Mouse (Mus musculus): Measurements from ENCODE around the gene Ccdc103. TPM values are rescaled to one million over a fixed set of nuclear protein-coding genes. Genes with fewer than 3 reads are reported as not detected.

Ccdc103 gene
- polyA plus RNA-seq, 1 experiment from 2014 or later: 2.1 TPM

DNA sequence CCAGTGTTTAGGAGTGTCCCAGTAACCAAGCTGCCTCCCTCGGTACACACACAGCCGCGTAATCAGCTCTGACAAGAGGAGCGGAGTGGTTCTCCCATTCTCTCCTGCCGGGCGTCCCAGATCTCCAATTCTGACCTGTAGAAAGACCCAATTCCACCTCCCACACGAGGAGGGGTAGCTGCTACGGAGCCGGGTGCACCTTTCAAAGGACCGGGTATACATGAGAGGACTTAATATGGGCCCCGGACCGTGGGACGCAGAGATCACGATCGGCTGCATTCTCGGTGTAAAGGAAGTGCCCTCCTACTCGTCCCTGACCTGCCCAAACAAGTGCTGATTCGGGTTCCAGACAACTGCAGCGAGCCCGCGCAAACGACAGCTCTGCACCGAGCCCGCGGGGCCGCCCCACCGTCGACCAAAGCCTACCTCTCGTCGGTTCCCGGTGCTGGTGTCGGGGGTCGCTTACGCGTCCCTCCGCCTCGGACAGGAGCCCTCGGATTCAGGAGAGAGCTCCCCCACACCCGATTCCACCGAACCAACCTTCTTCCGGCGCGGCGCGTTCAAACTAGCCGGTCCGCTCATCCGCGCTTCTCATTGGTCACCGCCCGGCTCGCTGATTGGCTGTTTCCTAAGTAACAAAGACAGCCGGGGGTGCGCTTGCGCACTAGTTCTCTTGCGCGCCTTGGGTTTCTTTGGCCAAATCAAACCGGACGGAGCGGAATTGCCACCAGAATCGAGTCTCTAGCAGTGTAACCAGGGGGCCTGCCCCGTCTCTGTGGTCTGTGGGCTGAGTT, 43.8 kb downstream of the Ccdc103 start, which contains the start of gene Kif18b:
TSS of gene Kif18b (minus strand) at position 568 of the 794 bp plus-strand sequence.
- peak; percentile 94 for ATAC-seq (ENCODE audit: low FRiP score, low read depth)
- peak within 1 kb of the TSS; percentile 77 for H3K4me2 ChIP-seq

DNA sequence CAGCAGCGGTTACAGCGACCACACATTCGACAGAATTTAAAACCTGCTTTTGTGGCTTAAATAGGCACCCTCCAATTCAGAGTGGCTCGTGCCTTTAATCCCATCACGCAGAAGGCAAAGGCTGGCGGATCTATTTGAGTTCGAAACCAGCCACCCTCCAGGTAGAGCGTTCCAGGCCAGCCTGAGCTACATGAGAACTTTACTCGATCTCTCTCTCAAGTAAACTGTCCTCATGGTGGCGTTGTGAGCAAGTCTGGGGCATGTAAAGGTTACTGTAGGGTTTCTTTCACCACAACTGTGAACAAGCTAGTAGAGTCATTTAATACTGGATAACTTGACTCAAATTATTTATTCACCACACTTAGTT, 44.3 kb downstream of the Ccdc103 start:
- ATAC-seq (ENCODE audit: low FRiP score, low read depth): no peak; the same call in 1 of the 2 replicates
- 2% methylated on average over 10 of the region's 10 CpGs for WGBS
- Histone ChIP-seq H3K4me2 (peak overlapping the region; percentile 77), H3K4me3 (peak overlapping the region; percentile 54), H3K27me3 (no peaks in the 10 kb centered on the region), H3K27ac (replicated peaks) (peak overlapping the region; percentile 77), H3K4me1 (replicated peaks) (peaks cover 14% of the 10 kb centered on the region), H3K36me3 (no peaks in the 10 kb centered on the region), H3K9ac (peak overlapping the region; percentile 43), H3K9me3 (no peaks in the 10 kb centered on the region)

More for the DNA sequence above, 43.8 kb downstream of the Ccdc103 start, which contains the start of gene Kif18b:
- Histone ChIP-seq H3K9ac (peak within 1 kb of the TSS; percentile 43), H3K4me1 (replicated peaks) (peaks cover 14% of the 10 kb centered on the region), H3K27ac (replicated peaks) (peak within 1 kb of the TSS; percentile 77), H3K9me3 (no peaks in the 10 kb centered on the region), H3K36me3 (no peaks in the 10 kb centered on the region), H3K4me3 (peak within 1 kb of the TSS; percentile 54), H3K27me3 (no peaks in the 10 kb centered on the region)
- WGBS: under 1% methylated on average over 62 of the region's 62 CpGs

DNA sequence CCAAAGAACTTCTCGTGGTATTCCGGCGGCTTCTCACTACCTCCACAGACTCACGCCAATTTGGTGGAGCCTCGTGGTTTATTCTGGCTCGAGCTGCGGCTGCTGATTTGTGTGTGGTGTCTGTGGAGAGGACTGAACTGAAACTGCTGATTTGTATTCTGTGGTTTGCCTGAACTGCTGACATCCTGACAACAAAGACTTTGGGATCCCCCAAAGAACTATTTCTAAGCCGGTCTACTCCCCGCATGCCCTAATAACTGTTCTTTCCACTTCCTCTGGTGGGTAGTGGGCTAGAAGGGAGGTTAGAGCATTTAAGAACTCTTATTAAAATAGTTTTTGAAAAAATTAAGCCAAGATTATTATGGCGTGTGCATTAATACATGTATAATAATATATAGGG, 49.7 kb downstream of the Ccdc103 start:
- Histone ChIP-seq H3K4me1 (replicated peaks) (no peaks in the 10 kb centered on the region), H3K4me2 (no peak overlapping the region), H3K4me3 (no peak overlapping the region), H3K27me3 (no peaks in the 10 kb centered on the region), H3K36me3 (no peaks in the 10 kb centered on the region), H3K27ac (replicated peaks) (no peak overlapping the region), H3K9ac (no peak overlapping the region), H3K9me3 (no peaks in the 10 kb centered on the region)
- WGBS: 88% methylated on average over 10 of the region's 10 CpGs
- ATAC-seq (ENCODE audit: low FRiP score, low read depth): no peak

Other genes with a start within 250 kb of the Ccdc103 start
- 0.09 and 0.16 TPM in 2 replicates for gene Meioc, start 217.5 kb upstream of the Ccdc103 start, polyA plus RNA-seq (2015; fragmentation: Nextera tagmentation; extraction: Ambion mirVana)
- gene Ccdc43, start 183.4 kb upstream of the Ccdc103 start, polyA plus RNA-seq (2015; fragmentation: Nextera tagmentation; extraction: Ambion mirVana): 34.2 and 35.5 TPM in 2 replicates
- 25.6 and 25.9 TPM in 2 replicates for gene Adam11, start 119.8 kb upstream of the Ccdc103 start, polyA plus RNA-seq (2015; fragmentation: Nextera tagmentation; extraction: Ambion mirVana)
- 32.5 and 32.8 TPM in 2 replicates for gene Gjc1, start 61.5 kb upstream of the Ccdc103 start, polyA plus RNA-seq (2015; fragmentation: Nextera tagmentation; extraction: Ambion mirVana)
- gene Higd1b, start 45.4 kb upstream of the Ccdc103 start, polyA plus RNA-seq (2015; fragmentation: Nextera tagmentation; extraction: Ambion mirVana): 12.1 and 13.9 TPM in 2 replicates
- gene Eftud2, start 219 bp upstream of the Ccdc103 start, polyA plus RNA-seq (2015; fragmentation: Nextera tagmentation; extraction: Ambion mirVana): 133 and 142 TPM in 2 replicates
- 0.13 TPM in 1 of 2 replicates, not detected in the other for gene Fam187a, start 4.0 kb downstream of the Ccdc103 start, polyA plus RNA-seq (2015; fragmentation: Nextera tagmentation; extraction: Ambion mirVana)
- 1.8 and 1.9 TPM in 2 replicates for gene Gfap, start 19.7 kb downstream of the Ccdc103 start, polyA plus RNA-seq (2015; fragmentation: Nextera tagmentation; extraction: Ambion mirVana)
- 2.1 and 3.6 TPM in 2 replicates for gene Kif18b, start 43.9 kb downstream of the Ccdc103 start, polyA plus RNA-seq (2015; fragmentation: Nextera tagmentation; extraction: Ambion mirVana)
- gene C1ql1, start 65.5 kb downstream of the Ccdc103 start, polyA plus RNA-seq (2015; fragmentation: Nextera tagmentation; extraction: Ambion mirVana): 9.8 and 11.1 TPM in 2 replicates
- 32.4 and 34.7 TPM in 2 replicates for gene Nmt1, start 147.0 kb downstream of the Ccdc103 start, polyA plus RNA-seq (2015; fragmentation: Nextera tagmentation; extraction: Ambion mirVana)
- gene Dcakd, start 147.1 kb downstream of the Ccdc103 start, polyA plus RNA-seq (2015; fragmentation: Nextera tagmentation; extraction: Ambion mirVana): 152 and 194 TPM in 2 replicates
- gene Plcd3, start 220.5 kb downstream of the Ccdc103 start, polyA plus RNA-seq (2015; fragmentation: Nextera tagmentation; extraction: Ambion mirVana): 3.7 and 4.4 TPM in 2 replicates
- gene Acbd4, start 220.5 kb downstream of the Ccdc103 start, polyA plus RNA-seq (2015; fragmentation: Nextera tagmentation; extraction: Ambion mirVana): 11.1 and 13.3 TPM in 2 replicates
- 3.7 and 3.9 TPM in 2 replicates for gene Hexim1, start 235.0 kb downstream of the Ccdc103 start, polyA plus RNA-seq (2015; fragmentation: Nextera tagmentation; extraction: Ambion mirVana)

All from hindbrain, embryonic 15.5 days (tissue).